Mouse (Mus musculus): ENCODE measurements around the gene Nrip1.

- TF ChIP-seq CTCF (IDR thresholded peaks at IDR 0.05; ENCODE audit: low read depth, low read length) = no peak
- TF ChIP-seq EP300 (IDR thresholded peaks at IDR 0.05; ENCODE audit: insufficient read depth, low read depth, low read length) = no peak
- no peak for TF ChIP-seq POLR2A (IDR thresholded peaks at IDR 0.05; ENCODE audit: insufficient read depth, low read length)
Observed at GRCm38 (mm10) chr16:76283796-76284195, 89.8 kb downstream of the Nrip1 start.
